10 mouse cellular contexts compared by ENCODE assay signal in genomic region chr4:116182745-116183144, GRCm38 (mm10). TPM values are rescaled to one million over a fixed set of nuclear protein-coding genes. Genes with fewer than 3 reads are reported as not detected.
A peak's percentile ranks its signal among the peaks of the same experiment; 100 is the strongest.
DNase-seq lines count a peak whose midpoint lies in the region; ATAC-seq lines count a peak whose summit lies in the region.
"Had no signal": no experiment of that assay in that cellular context is flagged by ENCODE, and none has a peak within 500 bp of the region (broad histone marks: within the 10 kb centered on the region; RNA-seq: fewer than 3 reads in every experiment).

No protein-coding gene starts in this region.

- peak overlapping the region; percentile 68 for H3K4me2 ChIP-seq in heart, embryonic 11.5 days
- peak overlapping the region; percentile 41 for H3K4me2 ChIP-seq in midbrain, embryonic 15.5 days

- H3K9ac ChIP-seq in heart, embryonic 11.5 days (ENCODE audit: low read depth, low read length), result peak overlapping the region; percentile 72
- no peak overlapping the region for H3K9ac ChIP-seq in midbrain, embryonic 15.5 days

- peak; percentile 84 for ATAC-seq in frontal cortex, adult (ENCODE audit: low TSS enrichment)
- ATAC-seq in heart, embryonic 11.5 days (replicated peaks; ENCODE audit: insufficient number of reproducible peaks, low FRiP score, low TSS enrichment), result no peak
- ATAC-seq in midbrain, embryonic 15.5 days (replicated peaks), result no peak
- no peak for ATAC-seq in CD4-positive, CD25-positive, alpha-beta regulatory T cell, adult 4 months

- no peaks in the 10 kb centered on the region for H3K27me3 ChIP-seq in heart, embryonic 11.5 days (ENCODE audit: control insufficient read depth, insufficient read depth, low read length)
- no peaks in the 10 kb centered on the region for H3K27me3 ChIP-seq in midbrain, embryonic 15.5 days (replicated peaks)

- 3% methylated on average over 12 of the region's 12 CpGs for WGBS in heart, embryonic 11.5 days (ENCODE audit: insufficient replicate concordance)
- WGBS in midbrain, embryonic 15.5 days, result 1% methylated on average over 12 of the region's 12 CpGs

- H3K36me3 ChIP-seq in heart, embryonic 11.5 days (ENCODE audit: control insufficient read depth, insufficient read depth, low read length), result no peaks in the 10 kb centered on the region
- H3K36me3 ChIP-seq in midbrain, embryonic 15.5 days (replicated peaks), result no peaks in the 10 kb centered on the region

- no peaks in the 10 kb centered on the region for H3K9me3 ChIP-seq in heart, embryonic 11.5 days (replicated peaks; ENCODE audit: control insufficient read depth, low read length)
- H3K9me3 ChIP-seq in midbrain, embryonic 15.5 days, result no peaks in the 10 kb centered on the region

- H3K27ac ChIP-seq in heart, embryonic 11.5 days (ENCODE audit: low read depth, low read length), result no peak overlapping the region
- peak overlapping the region; percentile 48; the same call in 1 of the 2 replicates for H3K27ac ChIP-seq in midbrain, embryonic 15.5 days

- H3K4me1 ChIP-seq in heart, embryonic 11.5 days (ENCODE audit: control insufficient read depth, insufficient read depth, low read length), result peaks cover 6% of the 10 kb centered on the region; the same call in 1 of the 2 replicates
- peaks cover 7% of the 10 kb centered on the region for H3K4me1 ChIP-seq in midbrain, embryonic 15.5 days

- peak overlapping the region; percentile 26; the same call in 1 of the 2 replicates for H3K4me3 ChIP-seq in heart, embryonic 11.5 days (ENCODE audit: low read depth, low read length)
- peak overlapping the region; percentile 15 for H3K4me3 ChIP-seq in midbrain, embryonic 15.5 days

- DNase-seq in frontal cortex, postnatal 25 days (ENCODE audit: low spot score in 2 of 2), result no peak
- DNase-seq in cerebellum, postnatal 36 days, result peak; percentile 72 to 77
- peak; percentile 65 for DNase-seq in kidney, postnatal 10 days
- no peak for DNase-seq in layer of hippocampus, postnatal 14 days (ENCODE audit: low spot score in 2 of 2)

RNA-seq across cellular contexts. Expression of gene Gm49337, which starts 9.6 kb away (rescaled TPM):
- polyA plus RNA-seq in heart, embryonic 11.5 days (2014; fragmentation: Nextera tagmentation; extraction: Ambion mirVana), result not detected in 2 replicates
- not detected in 2 replicates for polyA plus RNA-seq in midbrain, embryonic 15.5 days (2015; fragmentation: Nextera tagmentation; extraction: Ambion mirVana)
- 1 to 10 TPM in 1 of 2 experiments, not detected in 1; 1.4 TPM for total RNA-seq in layer of hippocampus, postnatal 14 days (2021)
- not detected for polyA plus RNA-seq in CD4-positive, CD25-positive, alpha-beta regulatory T cell, adult 4 months (2017; shearing (Covaris generic))
- polyA plus RNA-seq: C2C12 had no signal

RNA-seq across cellular contexts. Expression of gene 1700042G07Rik, which starts 9.6 kb away (rescaled TPM):
- polyA plus RNA-seq in heart, embryonic 11.5 days (2014; fragmentation: Nextera tagmentation; extraction: Ambion mirVana), result not detected in 2 replicates
- not detected in 2 replicates for polyA plus RNA-seq in midbrain, embryonic 15.5 days (2015; fragmentation: Nextera tagmentation; extraction: Ambion mirVana)
- not detected for total RNA-seq in layer of hippocampus, postnatal 14 days (2021)
- not detected for polyA plus RNA-seq in CD4-positive, CD25-positive, alpha-beta regulatory T cell, adult 4 months (2017; shearing (Covaris generic))
- polyA plus RNA-seq: C2C12; frontal cortex, adult 2 months had no signal

RNA-seq across cellular contexts. Expression of gene Tspan1, which starts 15.3 kb away (rescaled TPM):
- not detected in 2 replicates for polyA plus RNA-seq in heart, embryonic 11.5 days (2014; fragmentation: Nextera tagmentation; extraction: Ambion mirVana)
- 0.22 and 0.26 TPM in 2 replicates for polyA plus RNA-seq in midbrain, embryonic 15.5 days (2015; fragmentation: Nextera tagmentation; extraction: Ambion mirVana)
- not detected for total RNA-seq in layer of hippocampus, postnatal 14 days (2021)
- under 1 TPM in 1 of 2 experiments, not detected in 1; 0.27 TPM for polyA plus RNA-seq in CD4-positive, CD25-positive, alpha-beta regulatory T cell, adult 4 months (2017; shearing (Covaris generic))

RNA-seq across cellular contexts. Expression of gene Lurap1, which starts 31.6 kb away (rescaled TPM):
- 1.6 and 2.3 TPM in 2 replicates for polyA plus RNA-seq in heart, embryonic 11.5 days (2014; fragmentation: Nextera tagmentation; extraction: Ambion mirVana)
- polyA plus RNA-seq in midbrain, embryonic 15.5 days (2015; fragmentation: Nextera tagmentation; extraction: Ambion mirVana), result 2.2 and 2.6 TPM in 2 replicates
- 10 to 100 TPM; 18.2 to 23.8 TPM for total RNA-seq in layer of hippocampus, postnatal 14 days (2021)
- polyA plus RNA-seq in CD4-positive, CD25-positive, alpha-beta regulatory T cell, adult 4 months (2017; shearing (Covaris generic)), result under 1 TPM; 0.39 to 0.61 TPM

RNA-seq across cellular contexts. Expression of gene Pik3r3, which starts 38.7 kb away (rescaled TPM):
- polyA plus RNA-seq in heart, embryonic 11.5 days (2014; fragmentation: Nextera tagmentation; extraction: Ambion mirVana), result 21.5 and 22.4 TPM in 2 replicates
- polyA plus RNA-seq in midbrain, embryonic 15.5 days (2015; fragmentation: Nextera tagmentation; extraction: Ambion mirVana), result 81.1 and 89.7 TPM in 2 replicates
- 10 to 100 TPM; 53.3 to 56.1 TPM for total RNA-seq in layer of hippocampus, postnatal 14 days (2021)
- 1 to 10 TPM; 3.8 to 5.1 TPM for polyA plus RNA-seq in CD4-positive, CD25-positive, alpha-beta regulatory T cell, adult 4 months (2017; shearing (Covaris generic))

Comparison
In these comparisons a context has a peak if more than half of its experiments do, and no peak if none do; other contexts are left out.
1. DNase-seq: peak in cerebellum, postnatal 36 days (2 of 2) and kidney, postnatal 10 days (single experiment); none in frontal cortex, postnatal 25 days (0 of 2) and layer of hippocampus, postnatal 14 days (0 of 2).